Mouse (Mus musculus): ENCODE data around the gene Apba2.

Gene Apba2

GRCm38 (mm10) chr7:64501536-64502270 lies at the start of gene Apba2:
Apba2 (plus strand) TSS chr7:64501706.
- DNase-seq = peak; percentile 41

GRCm38 (mm10) chr7:64451861-64452382 lies 49.6 kb upstream of the Apba2 start:
- DNase-seq = no peak

GRCm38 (mm10) chr7:64452471-64453222 lies 48.9 kb upstream of the Apba2 start:
- no peak for DNase-seq

GRCm38 (mm10) chr7:64456176-64456575 lies 45.3 kb upstream of the Apba2 start:
- DNase-seq = no peak

- no peak for DNase-seq
Measured at GRCm38 (mm10) chr7:64456676-64457075, 44.8 kb upstream of the Apba2 start.

- DNase-seq = no peak
Measured at GRCm38 (mm10) chr7:64457811-64458210, 43.7 kb upstream of the Apba2 start.

- DNase-seq = peak; percentile 4
Measured at GRCm38 (mm10) chr7:64497438-64497837, 4.1 kb upstream of the Apba2 start.

- no peak for DNase-seq
Measured at GRCm38 (mm10) chr7:64502271-64503180, 1.0 kb downstream of the Apba2 start.

- DNase-seq = no peak
Measured at GRCm38 (mm10) chr7:64503641-64504040, 2.1 kb downstream of the Apba2 start.

- no peak for DNase-seq
Measured at GRCm38 (mm10) chr7:64504691-64505231, 3.3 kb downstream of the Apba2 start.

GRCm38 (mm10) chr7:64505571-64505970 lies 4.1 kb downstream of the Apba2 start:
- DNase-seq = no peak

- DNase-seq = no peak
Measured at GRCm38 (mm10) chr7:64508826-64509225, 7.3 kb downstream of the Apba2 start.

- no peak for DNase-seq
Measured at GRCm38 (mm10) chr7:64509911-64510310, 8.4 kb downstream of the Apba2 start.

- DNase-seq = no peak
Measured at GRCm38 (mm10) chr7:64510526-64511210, 9.2 kb downstream of the Apba2 start.

GRCm38 (mm10) chr7:64513621-64514020 lies 12.1 kb downstream of the Apba2 start:
- no peak for DNase-seq

GRCm38 (mm10) chr7:64515280-64515679 lies 13.8 kb downstream of the Apba2 start:
- no peak for DNase-seq

GRCm38 (mm10) chr7:64515891-64516290 lies 14.4 kb downstream of the Apba2 start:
- DNase-seq = no peak

- no peak for DNase-seq
Measured at GRCm38 (mm10) chr7:64519091-64519490, 17.6 kb downstream of the Apba2 start.

- DNase-seq = no peak
Measured at GRCm38 (mm10) chr7:64519521-64519920, 18.0 kb downstream of the Apba2 start.

- DNase-seq = no peak
Measured at GRCm38 (mm10) chr7:64521695-64522408, 20.3 kb downstream of the Apba2 start.

- no peak for DNase-seq
Measured at GRCm38 (mm10) chr7:64522409-64522730, 20.9 kb downstream of the Apba2 start.
